Mouse (Mus musculus) liver, embryonic 12.5 days (tissue): ENCODE results near the gene Kctd20. TPM values are rescaled to one million over a fixed set of nuclear protein-coding genes. Genes with fewer than 3 reads are reported as not detected.

ENCODE experiments used
- ATAC-seq: fragments of 200-750 bp; cut with Nextera tagmentation; 2 replicates; pipeline ENCODE4 v1.8.0; 2017; ENCODE audit warnings: moderate number of reproducible peaks, mild to moderate bottlenecking, moderate library complexity
- H3K27ac ChIP-seq: fragments of 300-500 bp; sonication (generic); 2 replicates; pipeline ENCODE4 v1.5.1; 2016; ENCODE audit warnings: mild to moderate bottlenecking
- H3K27me3 ChIP-seq: fragments of 300-500 bp; sonication (generic); replicated peaks from 2 replicates; pipeline ENCODE4 v1.6.1; 2016; ENCODE audit warnings: mild to moderate bottlenecking, moderate library complexity
- H3K36me3 ChIP-seq: fragments of 300-500 bp; sonication (generic); 2 replicates; pipeline ENCODE4 v1.6.1; 2016; ENCODE audit warnings: mild to moderate bottlenecking, moderate library complexity
- H3K4me1 ChIP-seq: fragments of 300-500 bp; sonication (generic); 2 replicates; pipeline ENCODE4 v1.6.1; 2016
- H3K4me2 ChIP-seq: fragments of 300-500 bp; sonication (generic); 2 replicates; pipeline ENCODE4 v1.6.1; 2016; ENCODE audit warnings: mild to moderate bottlenecking, moderate library complexity
- H3K4me3 ChIP-seq: fragments of 300-500 bp; sonication (generic); 2 replicates; pipeline ENCODE4 v1.5.1; 2016; ENCODE audit warnings: mild to moderate bottlenecking, moderate library complexity
- H3K9ac ChIP-seq: fragments of 300-500 bp; sonication (generic); 2 replicates; pipeline ENCODE4 v1.6.1; 2016; ENCODE audit warnings: mild to moderate bottlenecking, moderate library complexity
- H3K9me3 ChIP-seq: fragments of 300-500 bp; sonication (generic); replicated peaks from 2 replicates; pipeline ENCODE4 v1.6.1; 2016; ENCODE audit warnings: mild to moderate bottlenecking, moderate library complexity
- WGBS: fragments of 180-500 bp; shearing (Covaris S2); methylation state at CpG from one replicate; pipeline ENCODE4 v1.1.7; 2016; ENCODE audit not compliant: insufficient replicate concordance; 5-methylcytosine and 5-hydroxymethylcytosine counted together
- polyA plus RNA-seq: library from polyadenylated mRNA; unstranded; fragments of >200 nt; fragmentation: Nextera tagmentation; extraction: Ambion mirVana; gene quantifications from 2 replicates; pipeline ENCODE4 v1.2.1, GENCODE M21; 2016

Gene Kctd20
- polyA plus RNA-seq, 1 experiment from 2014 or later, result 87.0 TPM

GRCm38 (mm10) chr17:29009181-29009580 is 57.4 kb downstream of the Kctd20 start:
- no peak overlapping the region for H3K4me2 ChIP-seq
- 63% methylated on average over 4 of the region's 4 CpGs for WGBS
- H3K9ac ChIP-seq, result no peak overlapping the region
- ATAC-seq, result no peak
- H3K4me1 ChIP-seq, result peaks cover 37% of the 10 kb centered on the region
- H3K9me3 ChIP-seq, result no peaks in the 10 kb centered on the region
- 0 out of 2 replicates have a peak, but pooled peaks cover 10% of the 10 kb centered on the region for H3K36me3 ChIP-seq
- H3K27me3 ChIP-seq, result no peaks in the 10 kb centered on the region
- H3K4me3 ChIP-seq, result no peak overlapping the region
- no peak overlapping the region for H3K27ac ChIP-seq

DNA sequence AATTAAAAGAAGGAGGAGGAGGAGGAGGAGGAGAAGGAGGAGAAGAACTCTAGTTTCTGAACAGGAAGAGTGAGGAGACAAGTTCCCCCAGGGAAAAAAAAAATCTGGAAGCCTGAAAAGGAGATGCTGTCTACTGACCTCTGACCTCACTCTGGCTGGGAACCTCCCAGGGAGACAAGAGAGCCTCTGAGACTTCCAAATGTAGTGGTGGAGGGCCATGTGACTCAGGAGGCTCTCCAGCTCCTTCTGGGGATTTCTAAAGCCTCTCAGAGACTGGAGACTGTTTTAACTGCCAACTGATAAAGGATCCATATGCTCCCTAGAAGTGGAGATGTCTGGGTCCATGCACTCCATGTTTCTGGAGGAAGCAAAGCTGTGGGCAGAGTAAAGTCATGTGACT is 62.5 kb downstream of the Kctd20 start:
- no peak overlapping the region for H3K4me3 ChIP-seq

DNA sequence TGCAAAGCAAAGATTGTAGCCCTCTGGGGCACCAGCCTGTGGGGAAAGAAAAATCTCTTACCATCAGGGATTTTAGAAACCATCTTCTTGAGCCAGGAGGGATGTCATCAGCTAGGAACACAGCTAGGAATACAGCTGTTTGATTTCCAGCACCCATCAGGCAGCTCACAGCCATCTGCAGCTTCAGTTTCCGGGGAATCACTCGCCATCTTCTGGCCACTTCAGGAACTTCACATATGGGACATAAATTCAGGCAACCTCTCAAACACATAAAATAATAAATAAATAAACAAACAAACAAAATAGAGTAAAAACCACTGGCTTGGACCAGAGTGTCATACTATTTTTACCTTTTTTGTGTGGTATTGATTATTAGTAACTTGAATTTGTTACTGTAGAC is 63.9 kb downstream of the Kctd20 start:
- 9% methylated on average over 2 of the region's 2 CpGs for WGBS
- no peak for ATAC-seq
- Histone ChIP-seq H3K9me3 (no peaks in the 10 kb centered on the region), H3K36me3 (no peaks in the 10 kb centered on the region), H3K4me3 (no peak overlapping the region), H3K27ac (no peak overlapping the region), H3K27me3 (no peaks in the 10 kb centered on the region), H3K9ac (no peak overlapping the region), H3K4me1 (peaks cover 23% of the 10 kb centered on the region; the same call in 1 of the 2 replicates), H3K4me2 (no peak overlapping the region)

More for the DNA sequence above, 62.5 kb downstream of the Kctd20 start:
- no peak overlapping the region for H3K4me2 ChIP-seq
- H3K9me3 ChIP-seq, result no peaks in the 10 kb centered on the region
- no peaks in the 10 kb centered on the region for H3K27me3 ChIP-seq
- H3K9ac ChIP-seq, result no peak overlapping the region
- H3K27ac ChIP-seq, result no peak overlapping the region
- H3K4me1 ChIP-seq, result peaks cover 10% of the 10 kb centered on the region; the same call in 1 of the 2 replicates
- H3K36me3 ChIP-seq, result no peaks in the 10 kb centered on the region
- ATAC-seq, result no peak

DNA sequence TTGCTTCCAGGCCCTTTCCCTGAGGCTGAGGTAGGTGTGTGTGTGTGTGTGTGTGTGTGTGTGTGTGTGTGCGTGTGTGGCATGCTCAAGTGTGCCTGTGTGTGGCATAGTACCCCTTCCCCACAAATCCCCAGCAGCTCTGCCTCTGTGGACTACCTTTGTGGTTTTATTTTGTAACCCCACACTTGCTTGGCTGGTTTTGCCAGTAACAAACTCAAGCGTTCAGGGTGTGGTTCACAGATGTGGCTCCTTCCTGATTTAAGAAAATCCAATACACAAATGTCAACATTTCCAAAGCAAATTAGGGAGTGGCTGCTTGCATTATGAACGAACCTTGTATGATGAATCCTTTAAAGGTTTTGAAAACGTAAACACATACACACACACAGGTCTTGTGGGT is 65.0 kb downstream of the Kctd20 start:
- Histone ChIP-seq H3K4me1 (peaks cover 25% of the 10 kb centered on the region), H3K9me3 (no peaks in the 10 kb centered on the region), H3K27ac (no peak overlapping the region), H3K4me3 (no peak overlapping the region), H3K4me2 (no peak overlapping the region), H3K36me3 (no peaks in the 10 kb centered on the region), H3K27me3 (no peaks in the 10 kb centered on the region), H3K9ac (no peak overlapping the region)
- ATAC-seq, result no peak
- WGBS, result 59% methylated on average over 4 of the region's 4 CpGs

DNA sequence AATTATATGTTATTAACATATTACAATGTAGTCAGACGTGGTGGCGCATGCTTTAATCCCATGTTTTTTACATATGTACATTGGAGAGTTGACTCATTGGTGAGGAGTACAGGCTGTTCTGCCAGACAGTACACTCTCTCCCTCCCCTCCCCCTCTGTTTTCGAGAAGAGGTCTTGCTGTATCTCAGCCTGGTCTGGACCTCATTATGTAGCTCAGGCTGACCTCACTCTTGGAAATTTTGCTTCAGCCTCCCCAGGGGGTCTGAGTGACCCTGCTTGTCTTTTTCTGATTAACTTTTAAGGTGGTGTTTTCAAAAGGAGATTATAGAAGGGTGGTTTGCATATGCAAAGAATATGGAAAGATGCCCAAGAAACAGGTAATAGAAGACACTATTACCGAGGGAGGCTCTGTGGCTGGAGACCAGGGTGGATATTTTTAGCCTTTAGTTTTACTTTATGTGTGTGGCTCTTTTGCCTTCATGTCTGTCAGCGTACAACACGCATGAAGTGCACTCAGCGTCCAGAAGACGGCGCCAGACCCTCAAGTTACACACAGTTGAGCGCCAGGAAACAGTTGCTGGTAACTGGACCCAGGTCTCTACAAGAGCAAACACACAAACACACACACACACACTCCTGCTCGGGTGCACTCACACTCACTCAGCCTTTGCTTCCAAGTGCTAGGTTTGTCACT is 66.7 kb downstream of the Kctd20 start:
- Histone ChIP-seq H3K27ac (no peak overlapping the region), H3K4me1 (peaks cover 29% of the 10 kb centered on the region), H3K4me3 (no peak overlapping the region), H3K36me3 (no peaks in the 10 kb centered on the region), H3K4me2 (no peak overlapping the region), H3K27me3 (0 out of 2 replicates have a peak, but pooled peaks cover 3% of the 10 kb centered on the region), H3K9me3 (no peaks in the 10 kb centered on the region), H3K9ac (no peak overlapping the region)
- 42% methylated on average over 11 of the region's 11 CpGs for WGBS
- peak; percentile 47; the same call in 1 of the 2 replicates for ATAC-seq

Other genes starting within 250 kb of the Kctd20 start
- 2.5 and 3.1 TPM in 2 replicates for gene AC170998.1, start 225.9 kb upstream of the Kctd20 start, polyA plus RNA-seq
- 2.3 and 2.5 TPM in 2 replicates for gene Mapk13, start 182.7 kb upstream of the Kctd20 start, polyA plus RNA-seq
- gene Brpf3, start 150.9 kb upstream of the Kctd20 start, polyA plus RNA-seq, result 67.4 and 68.8 TPM in 2 replicates
- not detected in 2 replicates for gene Pnpla1, start 93.5 kb upstream of the Kctd20 start, polyA plus RNA-seq
- 0.17 and 0.25 TPM in 2 replicates for gene 4930539E08Rik, start 36.6 kb upstream of the Kctd20 start, polyA plus RNA-seq
- 0.51 and 0.73 TPM in 2 replicates for gene Pxt1, start 8.1 kb upstream of the Kctd20 start, polyA plus RNA-seq
- gene Stk38, start 56.0 kb downstream of the Kctd20 start, polyA plus RNA-seq, result 56.7 and 58.2 TPM in 2 replicates
- 372 and 377 TPM in 2 replicates for gene Srsf3, start 80.7 kb downstream of the Kctd20 start, polyA plus RNA-seq
- 8.3 and 9.6 TPM in 2 replicates for gene Cdkn1a, start 139.0 kb downstream of the Kctd20 start, polyA plus RNA-seq
- gene Rab44, start 162.2 kb downstream of the Kctd20 start, polyA plus RNA-seq, result 5.0 and 5.4 TPM in 2 replicates